Mouse (Mus musculus) lung, embryonic 16.5 days (tissue): ENCODE measurements at regions not wholly inside any gene's neighbourhood (a gene's known extent, or its start where the extent isn't known, plus 50 kb on each side); places are given as distances from the start of the nearest gene placed in this dataset.

Experiments
- ATAC-seq: fragments of 200-750 bp; cut with Nextera tagmentation; 2 replicates; pipeline ENCODE4 v1.8.0; 2017; ENCODE audit warnings: low read depth, mild to moderate bottlenecking, moderate library complexity
- H3K27ac ChIP-seq: fragments of 300-500 bp; sonication (generic); 2 replicates; pipeline ENCODE4 v1.5.1; 2014; ENCODE audit warnings: mild to moderate bottlenecking, control low read depth, low read length
- H3K27me3 ChIP-seq: fragments of 300-500 bp; sonication (generic); 2 replicates; pipeline ENCODE4 v1.6.1; 2014; ENCODE audit warnings: low read depth, low read length, mixed read lengths; ENCODE audit not compliant: control insufficient read depth, insufficient read depth
- H3K36me3 ChIP-seq: fragments of 300-500 bp; sonication (generic); 2 replicates; pipeline ENCODE4 v1.6.1; 2014; ENCODE audit warnings: low read length; ENCODE audit not compliant: control insufficient read depth, insufficient read depth
- H3K4me1 ChIP-seq: fragments of 300-500 bp; sonication (generic); replicated peaks from 2 replicates; pipeline ENCODE4 v1.6.1; 2014; ENCODE audit warnings: low read length, mixed read lengths; ENCODE audit not compliant: control insufficient read depth, insufficient read depth
- H3K4me2 ChIP-seq: fragments of 300-500 bp; sonication (generic); 2 replicates; pipeline ENCODE4 v1.6.1; 2014; ENCODE audit warnings: low read depth, low read length, control low read depth
- H3K4me3 ChIP-seq: fragments of 300-500 bp; sonication (generic); 2 replicates; pipeline ENCODE4 v1.5.1; 2014; ENCODE audit warnings: mild to moderate bottlenecking, low read length, control low read depth
- H3K9ac ChIP-seq: fragments of 300-500 bp; sonication (generic); 2 replicates; pipeline ENCODE4 v1.6.1; 2014; ENCODE audit warnings: low read length, control low read depth
- H3K9me3 ChIP-seq: fragments of 300-500 bp; sonication (generic); 2 replicates; pipeline ENCODE4 v1.6.1; 2016; ENCODE audit warnings: low read length; ENCODE audit not compliant: control insufficient read depth
- WGBS: fragments of 180-500 bp; shearing (Covaris S2); extraction: QIAGEN DNeasy Blood & Tissue Kit; methylation state at CpG from one replicate; pipeline ENCODE4 v1.1.7; 2014; 5-methylcytosine and 5-hydroxymethylcytosine counted together

DNA sequence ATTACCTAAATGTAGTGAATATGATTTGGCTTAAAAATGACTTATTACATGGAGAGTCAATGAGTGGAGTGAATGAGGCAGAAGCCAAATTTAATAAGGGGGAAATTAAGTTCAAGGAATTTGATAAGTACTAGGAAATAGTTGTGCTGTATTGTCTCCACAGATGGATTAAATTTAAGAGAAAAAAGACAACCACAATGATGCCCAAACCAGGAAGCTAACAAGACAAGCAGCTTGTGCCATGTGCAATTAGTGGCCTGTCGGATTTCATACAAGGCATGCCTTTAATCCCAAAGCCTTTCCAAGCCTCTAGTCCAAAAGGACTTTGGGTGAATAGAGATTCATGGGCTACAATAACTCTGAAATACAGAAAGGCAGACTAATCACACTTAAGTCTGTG, 883.3 kb downstream of the Adgrl2 start:
- WGBS = 84% methylated on average over 1 of the region's 1 CpGs
- no peaks in the 10 kb centered on the region for H3K4me1 ChIP-seq

DNA sequence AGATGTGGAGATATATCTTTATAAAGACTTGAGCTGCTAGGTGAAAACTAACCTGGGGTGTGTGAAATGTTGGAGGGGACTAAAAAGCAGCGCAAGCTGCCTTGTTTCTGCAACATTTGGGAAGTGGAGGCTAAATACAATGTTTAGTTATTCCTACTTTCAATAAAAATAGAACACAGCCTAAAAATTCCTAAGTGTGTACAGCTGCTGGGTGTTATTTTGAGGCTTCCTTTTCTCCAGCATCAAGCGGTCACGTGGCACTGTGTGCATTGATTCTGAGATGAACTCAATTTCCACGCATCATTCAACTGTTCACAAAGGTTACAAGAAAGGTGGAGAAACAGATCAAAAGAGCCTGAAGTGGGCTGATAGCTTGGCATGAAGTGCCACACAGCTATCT, 896.4 kb downstream of the Adgrl2 start:
- no peak overlapping the region for H3K9ac ChIP-seq
- H3K4me1 ChIP-seq = no peaks in the 10 kb centered on the region
- no peaks in the 10 kb centered on the region for H3K36me3 ChIP-seq
- H3K27me3 ChIP-seq = no peaks in the 10 kb centered on the region
- no peak for ATAC-seq
- no peak overlapping the region for H3K27ac ChIP-seq
- no peak overlapping the region for H3K4me3 ChIP-seq
- WGBS = 90% methylated on average over 4 of the region's 4 CpGs
- no peak overlapping the region for H3K4me2 ChIP-seq
- H3K9me3 ChIP-seq = no peaks in the 10 kb centered on the region

More for the DNA sequence above, 883.3 kb downstream of the Adgrl2 start:
- Histone ChIP-seq H3K9ac (no peak overlapping the region), H3K9me3 (peaks cover 5% of the 10 kb centered on the region; the same call in 1 of the 2 replicates), H3K27me3 (no peaks in the 10 kb centered on the region), H3K36me3 (no peaks in the 10 kb centered on the region; the same call in 1 of the 2 replicates), H3K4me3 (no peak overlapping the region), H3K27ac (no peak overlapping the region), H3K4me2 (no peak overlapping the region)
- no peak for ATAC-seq

DNA sequence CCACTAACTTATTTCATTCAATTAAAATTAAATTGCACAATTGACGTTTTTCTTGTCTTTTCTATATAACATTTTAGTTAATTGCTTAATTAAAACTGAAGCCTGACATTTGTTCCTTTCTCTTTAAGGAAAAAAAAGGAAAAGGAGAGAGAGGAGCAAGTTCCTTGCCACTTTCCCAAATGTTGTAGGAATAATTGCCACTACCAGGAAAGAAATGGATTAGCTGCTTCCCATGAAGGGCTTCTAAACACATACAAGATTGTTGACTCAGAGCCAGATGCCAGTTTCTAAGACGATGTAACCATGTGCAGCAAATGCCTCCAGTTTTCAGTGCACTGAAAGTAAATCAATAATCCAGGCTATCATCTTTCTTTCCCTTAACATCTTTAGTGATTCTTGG, 914.5 kb downstream of the Adgrl2 start:
- Histone ChIP-seq H3K9me3 (no peaks in the 10 kb centered on the region), H3K4me3 (no peak overlapping the region), H3K9ac (no peak overlapping the region), H3K27me3 (no peaks in the 10 kb centered on the region), H3K4me2 (no peak overlapping the region), H3K36me3 (no peaks in the 10 kb centered on the region), H3K4me1 (no peaks in the 10 kb centered on the region), H3K27ac (no peak overlapping the region)
- 43% methylated on average over 2 of the region's 2 CpGs for WGBS
- ATAC-seq = no peak

DNA sequence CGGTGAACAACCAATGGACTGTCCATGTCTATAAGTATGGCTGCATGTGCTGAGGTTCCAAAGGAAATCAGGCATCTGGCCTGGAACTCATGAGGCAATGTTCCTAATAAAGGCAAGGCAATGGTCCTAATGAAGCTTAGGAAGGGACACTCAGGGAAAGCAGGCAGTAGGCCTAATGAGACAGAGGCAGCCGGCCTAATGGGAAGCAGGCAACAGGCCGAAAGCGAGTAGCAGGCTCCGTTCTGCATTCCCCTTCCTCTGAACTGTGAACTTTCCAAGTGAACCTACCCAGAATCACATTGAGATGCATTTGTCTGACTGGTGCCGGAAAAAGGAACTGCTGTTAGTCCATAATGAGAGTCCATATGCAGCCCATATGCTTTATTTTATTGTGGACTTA, 923.7 kb downstream of the Adgrl2 start:
- Histone ChIP-seq H3K4me1 (no peaks in the 10 kb centered on the region), H3K36me3 (no peaks in the 10 kb centered on the region), H3K4me3 (no peak overlapping the region), H3K27me3 (no peaks in the 10 kb centered on the region), H3K9ac (no peak overlapping the region), H3K9me3 (no peaks in the 10 kb centered on the region), H3K27ac (no peak overlapping the region), H3K4me2 (no peak overlapping the region)
- ATAC-seq = no peak
- 93% methylated on average over 6 of the region's 6 CpGs for WGBS

DNA sequence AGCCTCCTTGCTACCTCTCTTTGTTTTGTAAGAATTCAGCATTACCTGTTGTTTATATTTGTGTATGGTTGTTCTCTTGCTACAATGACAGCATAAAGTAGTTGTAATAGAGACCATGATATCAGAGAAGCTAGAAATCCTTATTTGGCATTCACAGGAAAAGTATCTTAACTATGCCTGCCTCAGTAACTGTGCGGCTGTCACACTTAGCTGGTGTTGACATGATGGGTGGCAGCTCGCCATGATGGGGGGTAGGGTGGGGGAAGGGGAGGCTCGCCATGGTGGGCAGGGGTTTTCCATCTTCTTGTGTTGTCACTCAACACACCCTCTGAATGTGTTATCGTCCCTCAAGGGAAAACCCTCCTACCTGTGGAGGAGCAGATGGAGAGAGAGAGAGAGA, 934.3 kb downstream of the Adgrl2 start:
- ATAC-seq = no peak

DNA sequence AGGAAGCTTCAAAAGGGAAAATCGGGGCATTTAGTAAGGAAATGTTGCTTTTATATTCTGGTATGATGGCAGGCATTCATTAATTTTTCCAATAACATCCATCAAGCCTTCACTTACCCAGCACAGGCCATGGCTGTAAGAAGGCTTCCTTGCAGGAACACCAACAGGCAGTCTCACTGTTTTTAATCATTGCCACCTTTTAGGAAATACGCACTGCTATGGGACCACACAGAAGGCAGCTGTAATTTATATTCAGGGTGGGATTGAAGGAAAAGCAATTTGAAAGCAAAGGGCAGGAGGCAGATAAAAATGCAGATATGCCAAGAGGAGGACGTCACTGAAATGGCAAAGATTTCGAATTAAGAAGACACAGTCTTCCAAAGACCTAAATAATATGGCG, 937.8 kb downstream of the Adgrl2 start:
- H3K36me3 ChIP-seq = no peaks in the 10 kb centered on the region
- no peak overlapping the region for H3K4me3 ChIP-seq
- H3K27ac ChIP-seq = no peak overlapping the region
- ATAC-seq = no peak
- no peak overlapping the region for H3K9ac ChIP-seq
- 50% methylated on average over 5 of the region's 5 CpGs for WGBS
- H3K4me1 ChIP-seq = no peaks in the 10 kb centered on the region
- H3K4me2 ChIP-seq = no peak overlapping the region
- no peaks in the 10 kb centered on the region for H3K27me3 ChIP-seq
- no peaks in the 10 kb centered on the region for H3K9me3 ChIP-seq

More for the DNA sequence above, 934.3 kb downstream of the Adgrl2 start:
- H3K36me3 ChIP-seq = no peaks in the 10 kb centered on the region
- no peak overlapping the region for H3K4me2 ChIP-seq
- no peaks in the 10 kb centered on the region for H3K4me1 ChIP-seq
- no peak overlapping the region for H3K27ac ChIP-seq
- H3K4me3 ChIP-seq = no peak overlapping the region
- H3K27me3 ChIP-seq = no peaks in the 10 kb centered on the region
- no peaks in the 10 kb centered on the region for H3K9me3 ChIP-seq
- WGBS = 47% methylated on average over 4 of the region's 4 CpGs
- H3K9ac ChIP-seq = no peak overlapping the region

DNA sequence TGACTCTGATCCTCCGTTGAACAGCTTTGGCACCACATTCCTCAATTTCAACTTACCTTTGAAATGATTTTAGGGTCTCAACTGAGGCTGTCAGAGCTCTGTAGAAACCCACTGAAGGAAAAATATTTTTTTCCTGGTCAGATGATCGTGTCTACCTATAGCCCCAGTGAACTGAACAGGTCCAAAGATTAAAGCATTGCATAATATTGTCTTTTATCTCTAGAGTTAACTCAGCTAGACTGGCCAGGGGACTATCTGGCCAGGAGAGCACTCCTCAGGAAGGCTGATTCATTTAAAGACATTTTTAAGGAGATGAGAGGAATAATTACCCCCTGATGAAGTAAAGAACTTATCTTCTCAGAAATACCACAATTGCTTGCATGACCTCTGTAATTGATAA, 942.1 kb downstream of the Adgrl2 start:
- Histone ChIP-seq H3K27me3 (no peaks in the 10 kb centered on the region), H3K27ac (no peak overlapping the region), H3K36me3 (no peaks in the 10 kb centered on the region), H3K4me2 (no peak overlapping the region), H3K4me3 (no peak overlapping the region), H3K4me1 (no peaks in the 10 kb centered on the region), H3K9ac (no peak overlapping the region), H3K9me3 (no peaks in the 10 kb centered on the region)
- no peak for ATAC-seq
- WGBS = 55% methylated on average over 2 of the region's 2 CpGs

DNA sequence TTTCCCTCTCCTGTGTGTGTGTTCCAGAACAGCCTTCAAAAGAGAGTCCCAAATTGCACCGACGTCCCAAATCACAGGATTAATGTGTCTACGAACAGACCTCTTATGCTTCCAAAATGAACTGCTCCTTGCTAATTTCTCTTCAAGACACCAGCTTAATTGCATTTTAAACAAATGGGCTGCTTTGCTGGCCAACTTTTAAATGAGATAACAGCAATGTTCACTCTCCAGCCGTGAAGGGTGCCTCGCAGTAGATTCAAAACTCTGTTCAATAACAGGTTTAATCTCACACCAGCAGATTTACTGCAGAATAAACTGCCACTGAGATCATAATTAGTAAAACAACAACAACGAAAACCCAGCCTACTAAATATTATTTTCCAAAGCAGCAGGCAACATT, 957.8 kb downstream of the Adgrl2 start:
- H3K9ac ChIP-seq = no peak overlapping the region
- no peaks in the 10 kb centered on the region for H3K4me1 ChIP-seq
- H3K27me3 ChIP-seq = no peaks in the 10 kb centered on the region
- no peak overlapping the region for H3K4me3 ChIP-seq
- 60% methylated on average over 6 of the region's 6 CpGs for WGBS
- no peaks in the 10 kb centered on the region for H3K9me3 ChIP-seq
- H3K36me3 ChIP-seq = no peaks in the 10 kb centered on the region
- H3K4me2 ChIP-seq = no peak overlapping the region
- no peak overlapping the region for H3K27ac ChIP-seq
- ATAC-seq = no peak

DNA sequence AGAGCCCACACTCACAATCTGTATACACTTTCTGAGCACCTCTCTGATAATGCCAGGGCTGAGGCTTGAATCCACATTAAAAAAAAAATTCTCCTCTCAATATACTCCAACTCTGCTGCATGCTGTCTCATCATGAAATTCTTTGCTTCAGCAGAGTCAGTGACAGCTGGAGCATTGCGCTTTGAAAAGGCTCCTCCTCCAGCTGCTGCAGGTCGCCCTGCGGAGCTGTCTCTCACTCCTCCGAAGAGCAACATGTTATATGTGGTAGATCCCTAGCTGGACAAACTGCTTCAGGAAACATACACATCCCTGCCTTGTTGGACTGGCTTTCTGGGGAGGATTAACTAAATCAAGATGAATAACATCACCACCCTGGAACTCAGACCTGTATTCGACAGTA, 984.5 kb downstream of the Adgrl2 start:
- H3K4me1 ChIP-seq = no peaks in the 10 kb centered on the region
- WGBS = 28% methylated on average over 5 of the region's 5 CpGs

DNA sequence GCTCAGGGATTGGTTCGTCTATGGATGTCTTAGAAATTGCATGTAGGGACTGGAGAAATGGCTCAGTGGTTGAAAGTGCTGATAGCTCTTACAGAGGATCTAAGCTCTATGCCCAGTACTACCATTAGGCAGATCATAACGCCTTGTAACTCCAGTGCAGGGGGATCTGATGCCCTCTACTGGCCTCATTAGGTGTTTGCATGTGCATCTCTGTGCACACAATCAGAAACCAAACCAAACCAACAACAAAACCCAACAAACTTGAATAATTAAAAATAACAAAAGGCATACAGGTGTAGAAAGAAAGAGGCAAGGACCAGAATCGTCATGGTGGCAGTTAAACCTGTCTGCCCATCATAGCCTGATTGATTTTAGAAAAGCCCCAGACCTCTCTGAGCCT, 986.3 kb downstream of the Adgrl2 start:
- ATAC-seq = no peak
- no peaks in the 10 kb centered on the region for H3K36me3 ChIP-seq
- H3K4me3 ChIP-seq = no peak overlapping the region
- no peak overlapping the region for H3K4me2 ChIP-seq
- no peak overlapping the region for H3K27ac ChIP-seq
- 68% methylated on average over 3 of the region's 3 CpGs for WGBS
- H3K4me1 ChIP-seq = peaks cover 1% of the 10 kb centered on the region; the same call in 1 of the 2 replicates
- no peaks in the 10 kb centered on the region for H3K27me3 ChIP-seq
- no peaks in the 10 kb centered on the region for H3K9me3 ChIP-seq
- H3K9ac ChIP-seq = no peak overlapping the region

More for the DNA sequence above, 984.5 kb downstream of the Adgrl2 start:
- ATAC-seq = no peak
- Histone ChIP-seq H3K27ac (no peak overlapping the region), H3K36me3 (no peaks in the 10 kb centered on the region), H3K4me2 (no peak overlapping the region), H3K4me3 (no peak overlapping the region), H3K27me3 (no peaks in the 10 kb centered on the region), H3K9ac (no peak overlapping the region), H3K9me3 (no peaks in the 10 kb centered on the region)
